Mouse (Mus musculus) neural tube, embryonic 11.5 days (tissue): Measurements from ENCODE around the gene Qk. TPM values are rescaled to one million over a fixed set of nuclear protein-coding genes. Genes with fewer than 3 reads are reported as not detected.

Experiments used
- ATAC-seq: fragments of 200-750 bp; cut with Nextera tagmentation; 2 replicates; pipeline ENCODE4 v1.8.0; 2017; ENCODE audit warnings: moderate number of reproducible peaks, mild to moderate bottlenecking, moderate TSS enrichment, moderate library complexity; ENCODE audit not compliant: insufficient read depth, low FRiP score, low TSS enrichment
- DNase-seq: peaks from one replicate; pipeline ENCODE4 v3.0.0-alpha.2; 2015; ENCODE audit warnings: low spot score
- H3K27ac ChIP-seq: fragments of 300-500 bp; sonication (generic); 2 replicates; pipeline ENCODE4 v1.5.1; 2014; ENCODE audit warnings: low read depth, mild to moderate bottlenecking, low read length
- H3K27me3 ChIP-seq: fragments of 300-500 bp; sonication (generic); 2 replicates; pipeline ENCODE4 v1.6.1; 2014; ENCODE audit warnings: mild to moderate bottlenecking, low read length, mixed read lengths; ENCODE audit not compliant: control insufficient read depth, insufficient read depth
- H3K36me3 ChIP-seq: fragments of 300-500 bp; sonication (generic); 2 replicates; pipeline ENCODE4 v1.6.1; 2014; ENCODE audit warnings: mild to moderate bottlenecking, low read length, moderate library complexity, mixed read lengths; ENCODE audit not compliant: control insufficient read depth, insufficient read depth
- H3K4me1 ChIP-seq: fragments of 300-500 bp; sonication (generic); 2 replicates; pipeline ENCODE4 v1.6.1; 2014; ENCODE audit warnings: low read length, mixed read lengths; ENCODE audit not compliant: control insufficient read depth, insufficient read depth
- H3K4me2 ChIP-seq: fragments of 300-500 bp; sonication (generic); 2 replicates; pipeline ENCODE4 v1.6.1; 2014; ENCODE audit warnings: low read depth, mild to moderate bottlenecking, moderate library complexity
- H3K4me3 ChIP-seq: fragments of 300-500 bp; sonication (generic); 2 replicates; pipeline ENCODE4 v1.5.1; 2014; ENCODE audit warnings: low read depth, low read length
- H3K9ac ChIP-seq: fragments of 300-500 bp; sonication (generic); 2 replicates; pipeline ENCODE4 v1.6.1; 2014; ENCODE audit warnings: mild to moderate bottlenecking, low read length
- H3K9me3 ChIP-seq: fragments of 300-500 bp; sonication (generic); 2 replicates; pipeline ENCODE4 v1.6.1; 2016; ENCODE audit warnings: low read length; ENCODE audit not compliant: control insufficient read depth
- WGBS: fragments of 180-500 bp; shearing (Covaris S2); extraction: QIAGEN DNeasy Blood & Tissue Kit; methylation state at CpG from one replicate; pipeline ENCODE4 v1.1.7; 2014; 5-methylcytosine and 5-hydroxymethylcytosine counted together
- polyA plus RNA-seq: library from polyadenylated mRNA; unstranded; fragments of >200 nt; fragmentation: Nextera tagmentation; extraction: Ambion mirVana; gene quantifications from 2 replicates; pipeline ENCODE4 v1.2.1, GENCODE M21; 2014

Qk gene
- polyA plus RNA-seq, 1 experiment from 2014 or later, result 57.0 TPM

DNA sequence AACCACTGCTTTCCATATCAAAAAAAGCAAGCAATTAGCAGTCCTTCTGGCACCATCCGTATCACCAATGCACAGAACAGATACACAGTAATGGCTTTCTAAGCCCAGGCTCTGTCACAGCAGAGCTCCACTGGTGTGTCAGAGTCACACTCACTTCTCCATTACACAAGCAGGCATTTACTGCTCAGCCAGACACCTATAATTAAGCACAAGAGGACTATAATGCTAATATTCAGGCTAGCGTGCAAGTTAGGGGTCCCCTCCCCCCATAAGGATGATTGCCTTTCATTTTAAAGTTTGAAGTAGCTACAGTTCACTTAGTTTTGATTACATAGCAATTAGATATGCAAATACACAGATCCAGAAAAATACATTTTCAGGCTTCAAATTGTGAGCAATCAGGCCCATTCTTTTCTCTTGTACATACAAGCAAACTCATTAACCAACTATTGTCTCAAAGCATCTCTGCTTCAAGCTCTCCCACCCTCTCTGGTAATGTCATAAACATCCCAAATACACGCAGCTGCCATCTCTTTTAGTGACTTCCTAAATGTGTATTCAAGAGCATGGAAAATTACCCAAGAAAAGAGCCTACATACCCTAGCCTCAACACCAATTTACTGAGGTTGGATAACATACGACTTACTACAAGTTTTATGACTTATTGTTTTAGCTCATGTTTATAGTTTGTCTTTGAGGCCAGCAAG, 68.2 kb downstream of the Qk start:
- Histone ChIP-seq H3K4me3 (no peak overlapping the region), H3K27ac (no peak overlapping the region), H3K36me3 (no peaks in the 10 kb centered on the region), H3K4me2 (no peak overlapping the region), H3K9ac (no peak overlapping the region), H3K4me1 (no peaks in the 10 kb centered on the region), H3K27me3 (no peaks in the 10 kb centered on the region), H3K9me3 (no peaks in the 10 kb centered on the region)
- no peak for DNase-seq
- 71% methylated on average over 4 of the region's 4 CpGs for WGBS
- ATAC-seq, result no peak

DNA sequence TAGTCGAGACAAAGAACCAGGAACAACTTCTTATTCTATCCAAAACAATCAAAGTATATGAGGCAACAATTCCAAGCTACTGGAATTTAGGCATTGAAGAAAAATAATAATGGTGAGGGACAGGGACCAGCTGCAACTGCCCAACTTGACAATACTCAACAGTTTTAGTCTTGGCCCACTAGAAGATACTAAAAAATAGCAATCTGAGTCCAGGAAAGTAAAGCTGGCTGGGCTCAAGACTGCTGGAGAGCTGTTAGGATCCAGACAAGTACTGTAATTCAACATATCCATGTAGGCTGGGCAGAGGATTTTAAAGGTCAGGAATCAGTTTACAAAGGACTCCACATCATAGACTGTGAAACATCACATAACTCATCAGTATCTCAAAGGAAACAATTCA, 79.6 kb downstream of the Qk start:
- Histone ChIP-seq H3K4me2 (no peak overlapping the region), H3K9me3 (no peaks in the 10 kb centered on the region), H3K9ac (no peak overlapping the region), H3K27me3 (no peaks in the 10 kb centered on the region), H3K36me3 (no peaks in the 10 kb centered on the region), H3K4me1 (peaks cover 5% of the 10 kb centered on the region; the same call in 1 of the 2 replicates), H3K4me3 (no peak overlapping the region), H3K27ac (no peak overlapping the region)
- ATAC-seq (no peak), DNase-seq (no peak)
- WGBS, result 89% methylated on average over 1 of the region's 1 CpGs

DNA sequence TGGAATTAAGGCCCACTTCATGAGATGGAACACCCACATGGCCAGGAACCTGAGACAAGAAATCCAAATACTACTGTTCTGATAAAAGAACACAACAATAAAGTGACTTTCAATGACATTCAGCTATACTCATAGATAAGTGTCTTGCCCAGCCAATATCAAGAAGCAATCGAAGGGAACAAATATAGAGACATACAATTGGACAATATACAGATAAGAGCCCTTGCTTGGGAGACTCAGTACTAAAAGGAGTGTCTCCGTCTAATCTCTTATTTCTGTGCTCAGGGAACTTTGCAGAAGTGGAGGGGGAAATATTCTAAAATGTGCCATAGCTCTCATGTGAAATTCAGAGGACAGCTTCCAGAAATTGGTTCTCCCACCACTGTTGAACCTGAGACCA, 83.1 kb downstream of the Qk start:
- Histone ChIP-seq H3K27me3 (no peaks in the 10 kb centered on the region), H3K36me3 (no peaks in the 10 kb centered on the region), H3K9me3 (no peaks in the 10 kb centered on the region), H3K9ac (no peak overlapping the region), H3K4me3 (no peak overlapping the region), H3K4me2 (no peak overlapping the region), H3K27ac (no peak overlapping the region), H3K4me1 (no peaks in the 10 kb centered on the region)
- WGBS, result 96% methylated on average over 2 of the region's 2 CpGs
- no peak for ATAC-seq
- DNase-seq, result no peak

DNA sequence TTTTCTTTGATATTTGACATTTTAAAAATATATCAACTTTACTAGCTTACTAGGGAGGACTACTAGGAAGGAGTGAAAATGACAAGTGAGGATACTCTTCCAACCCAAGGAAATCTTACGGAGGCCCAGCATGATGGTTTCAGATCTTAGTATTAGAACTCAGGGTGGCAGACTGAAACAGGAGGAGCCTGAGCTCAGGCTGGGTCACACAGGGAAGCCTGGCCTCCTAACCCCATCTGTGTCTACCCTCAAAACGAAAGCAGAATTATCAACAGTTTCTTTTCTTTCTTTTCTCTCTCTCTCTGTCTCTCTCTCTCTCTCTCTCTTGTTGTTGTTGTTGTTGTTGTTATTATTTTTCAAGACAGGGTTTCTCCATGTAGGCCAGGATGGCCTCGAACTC, 87.2 kb downstream of the Qk start:
- Histone ChIP-seq H3K4me3 (no peak overlapping the region), H3K4me1 (no peaks in the 10 kb centered on the region), H3K9ac (no peak overlapping the region), H3K27ac (no peak overlapping the region), H3K27me3 (no peaks in the 10 kb centered on the region), H3K36me3 (no peaks in the 10 kb centered on the region), H3K4me2 (no peak overlapping the region), H3K9me3 (no peaks in the 10 kb centered on the region)
- 93% methylated on average over 3 of the region's 3 CpGs for WGBS
- no peak for ATAC-seq
- DNase-seq, result no peak

DNA sequence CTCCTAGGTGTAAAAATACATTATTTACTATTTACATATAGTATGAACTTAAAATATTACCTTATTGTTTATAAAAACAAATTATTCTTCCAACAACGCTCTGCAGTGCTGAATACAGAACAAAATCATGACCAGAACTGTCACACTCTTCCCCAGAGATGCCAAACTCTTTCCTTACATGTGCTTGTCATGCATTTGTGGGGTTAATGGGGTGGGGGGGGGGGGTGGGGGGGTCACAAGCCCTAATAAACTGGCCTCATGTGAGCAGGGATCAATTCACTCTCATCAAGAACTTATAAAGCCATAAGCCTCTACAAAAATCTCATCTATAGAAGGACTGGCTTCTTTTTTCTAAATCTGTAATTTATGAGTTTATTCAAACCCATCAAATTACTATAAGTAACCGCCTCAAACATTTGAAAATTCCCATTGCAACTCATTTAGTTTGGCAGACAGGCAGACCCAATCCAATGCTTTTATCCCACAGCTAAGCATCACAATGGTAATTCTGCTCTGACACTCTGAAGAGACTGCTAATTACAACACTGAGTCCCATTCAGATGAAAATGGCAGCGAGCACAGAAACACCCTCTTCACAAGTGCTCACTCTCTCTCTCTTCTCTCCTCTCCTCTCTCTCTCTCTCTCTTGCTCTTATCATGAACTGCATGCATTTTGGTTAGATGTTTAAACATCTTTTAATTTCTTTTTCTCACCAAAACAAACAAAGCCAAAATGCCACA, 91.7 kb downstream of the Qk start:
- no peak for ATAC-seq
- 58% methylated on average over 3 of the region's 3 CpGs for WGBS
- H3K9ac ChIP-seq, result no peak overlapping the region

DNA sequence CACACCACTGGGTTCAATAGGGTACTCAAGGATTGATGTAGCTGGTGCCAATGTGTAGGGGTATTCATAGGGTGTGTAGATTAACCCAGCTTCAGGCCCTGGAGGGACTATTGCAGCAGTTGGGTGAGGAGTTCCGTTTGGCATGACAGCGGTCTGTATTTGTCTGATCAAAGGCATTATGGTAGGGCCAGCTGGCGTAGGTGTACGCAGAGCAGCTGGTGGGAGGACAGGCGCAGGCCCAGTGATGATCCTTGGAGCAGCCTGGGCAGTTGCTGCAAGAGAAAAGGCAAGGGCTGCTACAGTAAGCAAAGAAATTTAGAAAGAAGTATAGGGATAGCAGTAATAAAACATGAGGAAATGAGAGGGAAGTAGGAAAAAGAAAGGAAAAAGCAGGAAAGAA, 103.5 kb downstream of the Qk start:
- Histone ChIP-seq H3K27ac (no peak overlapping the region), H3K4me1 (no peaks in the 10 kb centered on the region), H3K36me3 (no peaks in the 10 kb centered on the region; the same call in 1 of the 2 replicates), H3K9me3 (no peaks in the 10 kb centered on the region), H3K9ac (no peak overlapping the region), H3K27me3 (no peaks in the 10 kb centered on the region), H3K4me3 (no peak overlapping the region), H3K4me2 (no peak overlapping the region)
- ATAC-seq (no peak), DNase-seq (no peak)
- 77% methylated on average over 5 of the region's 5 CpGs for WGBS

More for the DNA sequence above, 91.7 kb downstream of the Qk start:
- Histone ChIP-seq H3K4me3 (no peak overlapping the region), H3K9me3 (no peaks in the 10 kb centered on the region), H3K27me3 (no peaks in the 10 kb centered on the region), H3K4me1 (no peaks in the 10 kb centered on the region), H3K36me3 (no peaks in the 10 kb centered on the region), H3K4me2 (no peak overlapping the region), H3K27ac (no peak overlapping the region)
- DNase-seq, result no peak

DNA sequence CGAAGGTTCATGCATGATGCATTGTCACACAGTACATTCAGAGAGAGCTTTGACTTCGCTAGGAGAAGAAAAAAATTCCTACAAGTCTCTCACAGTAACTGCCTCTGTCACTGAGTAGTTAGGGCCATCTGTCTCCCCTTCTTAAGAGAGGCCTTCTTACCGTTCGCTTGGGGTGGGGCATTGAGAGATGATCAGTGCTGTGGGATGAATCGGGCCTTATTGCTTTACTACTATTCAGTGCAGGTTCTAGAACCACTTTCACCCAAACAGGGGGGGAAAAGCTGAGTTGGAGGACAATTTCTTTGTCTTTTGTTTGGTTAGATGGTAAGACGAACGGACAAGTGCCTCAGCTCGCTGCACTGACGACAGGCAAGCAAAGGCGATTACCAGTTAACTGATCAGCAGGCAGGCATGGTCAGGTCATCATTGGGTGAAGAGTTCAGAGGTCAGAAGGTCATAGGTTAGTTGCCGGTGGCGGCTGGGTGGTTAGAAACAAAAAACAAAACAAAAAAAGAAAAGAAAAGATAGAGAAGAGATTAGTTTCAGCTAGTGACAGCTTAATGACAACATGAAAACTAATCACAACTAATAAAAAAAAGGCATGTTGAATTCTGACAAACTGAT, 110.4 kb downstream of the Qk start:
- no peaks in the 10 kb centered on the region for H3K27me3 ChIP-seq
- no peaks in the 10 kb centered on the region for H3K36me3 ChIP-seq
- no peak overlapping the region for H3K9ac ChIP-seq
- H3K4me2 ChIP-seq, result no peak overlapping the region
- peak overlapping the region; percentile 56; the same call in 1 of the 2 replicates for H3K27ac ChIP-seq
- no peak overlapping the region for H3K4me3 ChIP-seq
- ATAC-seq, result no peak
- H3K9me3 ChIP-seq, result no peaks in the 10 kb centered on the region
- peak; percentile 35 for DNase-seq
- H3K4me1 ChIP-seq, result peaks cover 4% of the 10 kb centered on the region
- WGBS, result 13% methylated on average over 12 of the region's 12 CpGs

DNA sequence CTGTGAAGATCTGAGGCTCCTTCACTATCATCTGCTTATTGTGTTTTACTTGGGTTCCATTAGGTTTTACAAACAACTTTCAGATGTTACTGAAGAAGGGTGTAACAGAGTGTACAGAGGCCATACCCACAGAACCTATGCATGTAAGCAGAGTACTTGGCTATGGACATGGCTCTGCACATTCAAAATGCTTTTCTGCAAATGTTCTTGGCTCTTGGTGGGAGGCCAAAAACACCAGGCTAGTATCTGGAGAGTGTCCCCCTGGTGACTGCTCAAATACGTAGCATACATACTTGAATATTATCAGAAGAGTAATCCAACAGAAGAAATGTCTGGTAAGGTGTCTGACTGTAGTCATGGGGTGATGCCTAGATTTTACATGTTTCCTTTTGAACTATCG, 121.0 kb downstream of the Qk start:
- ATAC-seq (no peak), DNase-seq (no peak)
- H3K27ac ChIP-seq, result no peak overlapping the region
- no peak overlapping the region for H3K9ac ChIP-seq
- 95% methylated on average over 2 of the region's 2 CpGs for WGBS
- no peak overlapping the region for H3K4me3 ChIP-seq
- H3K4me2 ChIP-seq, result no peak overlapping the region
- H3K9me3 ChIP-seq, result no peaks in the 10 kb centered on the region
- no peaks in the 10 kb centered on the region for H3K27me3 ChIP-seq
- H3K36me3 ChIP-seq, result no peaks in the 10 kb centered on the region
- H3K4me1 ChIP-seq, result no peaks in the 10 kb centered on the region
